Mouse (Mus musculus): Measurements from ENCODE around the gene Ret. TPM values are rescaled to one million over a fixed set of nuclear protein-coding genes. Genes with fewer than 3 reads are reported as not detected.

Ret gene
- polyA plus RNA-seq, 1 experiment from 2014 or later = 13.1 TPM

DNA sequence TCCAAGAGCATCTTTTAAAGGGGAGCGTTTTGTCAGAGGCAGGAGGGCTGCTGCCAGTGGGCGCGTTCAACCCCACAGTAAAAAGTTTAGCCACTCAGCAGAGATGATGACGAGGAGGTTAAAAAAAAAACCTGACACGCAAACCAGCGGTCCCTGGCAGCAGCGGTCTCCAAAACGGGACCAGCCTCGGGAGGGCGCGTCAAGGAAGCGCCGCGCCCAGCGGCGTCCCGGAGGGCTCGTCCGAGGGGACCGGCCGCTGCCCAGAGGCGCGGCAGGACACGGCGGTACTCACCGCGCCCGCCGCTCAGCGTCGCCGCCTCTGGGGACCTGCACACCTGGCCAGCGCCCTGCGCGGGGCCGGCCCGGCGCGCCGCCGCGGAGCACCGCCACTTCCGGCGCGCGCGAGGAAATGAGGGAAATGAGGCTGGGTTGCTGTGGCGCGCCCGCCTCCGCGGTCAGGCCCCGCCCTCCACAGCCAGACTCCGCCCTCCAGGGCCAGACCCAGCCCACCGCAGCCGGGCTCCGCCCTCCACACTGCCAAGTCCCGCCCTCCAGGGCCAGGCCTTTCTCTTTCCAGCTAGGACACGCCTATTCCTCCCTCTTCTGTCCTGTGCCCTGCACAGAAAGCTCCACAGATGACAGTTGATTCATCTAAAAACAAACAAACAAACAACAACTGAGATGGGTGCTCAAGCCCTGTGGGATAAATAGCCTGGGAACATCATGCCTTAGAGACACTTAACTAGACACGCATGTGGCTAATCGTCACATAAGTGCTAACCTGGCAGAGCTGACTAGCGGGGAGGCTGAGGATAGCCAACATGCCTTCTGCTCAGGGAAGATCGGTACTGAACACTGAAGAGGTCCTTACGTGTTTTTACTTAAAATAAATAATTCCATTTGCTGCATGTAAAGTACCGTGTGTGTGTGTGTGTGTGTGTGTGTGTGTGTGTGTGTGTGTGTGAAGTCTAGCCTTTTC lies 58.5 kb downstream of the Ret start, which contains the start of gene Csgalnact2:
TSS of gene Csgalnact2 (minus strand) at position 410 of the 979 bp plus-strand sequence.
- WGBS = 5% methylated on average over 65 of the region's 66 CpGs
- Histone ChIP-seq H3K9me3 (replicated peaks; ENCODE audit: control insufficient read depth, low read length) (no peaks in the 10 kb centered on the region), H3K4me1 (ENCODE audit: control insufficient read depth, insufficient read depth, low read length) (0 out of 2 replicates have a peak, but pooled peaks cover 3% of the 10 kb centered on the region), H3K27me3 (ENCODE audit: control insufficient read depth, insufficient read depth, low read length) (no peaks in the 10 kb centered on the region), H3K9ac (ENCODE audit: low read length) (peak within 1 kb of the TSS; percentile 85), H3K27ac (ENCODE audit: low read length) (peak within 1 kb of the TSS; percentile 71), H3K36me3 (ENCODE audit: control insufficient read depth, insufficient read depth, low read length) (no peaks in the 10 kb centered on the region), H3K4me3 (replicated peaks; ENCODE audit: low read length) (peak within 1 kb of the TSS; percentile 76), H3K4me2 (ENCODE audit: low read depth, low read length) (peak within 1 kb of the TSS; percentile 72)
- peak; percentile 99 for ATAC-seq (ENCODE audit: insufficient read depth, low FRiP score)

GRCm38 (mm10) chr6:118137148-118137547 lies 60.4 kb downstream of the Ret start:
- H3K36me3 ChIP-seq (ENCODE audit: control insufficient read depth, insufficient read depth, low read length) = no peaks in the 10 kb centered on the region
- H3K4me2 ChIP-seq (ENCODE audit: low read depth, low read length) = no peak overlapping the region
- no peak overlapping the region for H3K4me3 ChIP-seq (replicated peaks; ENCODE audit: low read length)
- ATAC-seq (ENCODE audit: insufficient read depth, low FRiP score) = no peak
- H3K9ac ChIP-seq (ENCODE audit: low read length) = no peak overlapping the region
- WGBS = 72% methylated on average over 2 of the region's 2 CpGs
- H3K27ac ChIP-seq (ENCODE audit: low read length) = no peak overlapping the region
- 0 out of 2 replicates have a peak, but pooled peaks cover 3% of the 10 kb centered on the region for H3K4me1 ChIP-seq (ENCODE audit: control insufficient read depth, insufficient read depth, low read length)
- no peaks in the 10 kb centered on the region for H3K9me3 ChIP-seq (replicated peaks; ENCODE audit: control insufficient read depth, low read length)
- H3K27me3 ChIP-seq (ENCODE audit: control insufficient read depth, insufficient read depth, low read length) = no peaks in the 10 kb centered on the region

- H3K4me1 ChIP-seq (ENCODE audit: control insufficient read depth, insufficient read depth, low read length) = 0 out of 2 replicates have a peak, but pooled peaks cover 3% of the 10 kb centered on the region
- H3K27me3 ChIP-seq (ENCODE audit: control insufficient read depth, insufficient read depth, low read length) = no peaks in the 10 kb centered on the region
- no peak for ATAC-seq (ENCODE audit: insufficient read depth, low FRiP score)
- no peaks in the 10 kb centered on the region for H3K36me3 ChIP-seq (ENCODE audit: control insufficient read depth, insufficient read depth, low read length)
- no peaks in the 10 kb centered on the region for H3K9me3 ChIP-seq (replicated peaks; ENCODE audit: control insufficient read depth, low read length)
- no peak overlapping the region for H3K4me2 ChIP-seq (ENCODE audit: low read depth, low read length)
- no peak overlapping the region for H3K27ac ChIP-seq (ENCODE audit: low read length)
- no peak overlapping the region for H3K9ac ChIP-seq (ENCODE audit: low read length)
- WGBS = 73% methylated on average over 1 of the region's 1 CpGs
- no peak overlapping the region for H3K4me3 ChIP-seq (replicated peaks; ENCODE audit: low read length)
Measured at GRCm38 (mm10) chr6:118134461-118134860, 63.1 kb downstream of the Ret start.

DNA sequence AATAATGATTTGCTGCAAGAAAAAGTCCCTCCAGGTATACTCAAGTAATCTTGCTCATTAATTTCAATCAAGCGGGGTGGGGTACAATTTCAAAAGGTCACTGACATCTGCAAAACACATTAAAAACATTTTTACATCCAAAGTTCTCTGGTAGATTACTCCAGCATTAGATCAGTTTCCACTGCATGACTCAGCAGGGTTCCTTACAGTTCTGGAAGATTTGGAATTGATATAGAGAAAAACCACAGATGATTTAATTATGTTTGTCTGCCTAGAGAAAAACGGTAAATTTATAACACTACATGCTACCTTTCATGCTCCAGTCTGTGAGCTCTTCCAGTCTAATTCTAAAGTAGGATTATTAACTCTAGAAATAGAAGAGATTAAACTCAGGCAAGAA lies 67.5 kb downstream of the Ret start:
- H3K4me2 ChIP-seq (ENCODE audit: low read depth, low read length) = no peak overlapping the region
- H3K4me1 ChIP-seq (ENCODE audit: control insufficient read depth, insufficient read depth, low read length) = no peaks in the 10 kb centered on the region
- H3K9me3 ChIP-seq (replicated peaks; ENCODE audit: control insufficient read depth, low read length) = no peaks in the 10 kb centered on the region
- H3K9ac ChIP-seq (ENCODE audit: low read length) = no peak overlapping the region
- no peaks in the 10 kb centered on the region for H3K27me3 ChIP-seq (ENCODE audit: control insufficient read depth, insufficient read depth, low read length)
- ATAC-seq (ENCODE audit: insufficient read depth, low FRiP score) = no peak
- no peak overlapping the region for H3K4me3 ChIP-seq (replicated peaks; ENCODE audit: low read length)
- WGBS = 70% methylated on average over 2 of the region's 2 CpGs
- H3K36me3 ChIP-seq (ENCODE audit: control insufficient read depth, insufficient read depth, low read length) = peaks cover 2% of the 10 kb centered on the region; the same call in 1 of the 2 replicates
- no peak overlapping the region for H3K27ac ChIP-seq (ENCODE audit: low read length)

DNA sequence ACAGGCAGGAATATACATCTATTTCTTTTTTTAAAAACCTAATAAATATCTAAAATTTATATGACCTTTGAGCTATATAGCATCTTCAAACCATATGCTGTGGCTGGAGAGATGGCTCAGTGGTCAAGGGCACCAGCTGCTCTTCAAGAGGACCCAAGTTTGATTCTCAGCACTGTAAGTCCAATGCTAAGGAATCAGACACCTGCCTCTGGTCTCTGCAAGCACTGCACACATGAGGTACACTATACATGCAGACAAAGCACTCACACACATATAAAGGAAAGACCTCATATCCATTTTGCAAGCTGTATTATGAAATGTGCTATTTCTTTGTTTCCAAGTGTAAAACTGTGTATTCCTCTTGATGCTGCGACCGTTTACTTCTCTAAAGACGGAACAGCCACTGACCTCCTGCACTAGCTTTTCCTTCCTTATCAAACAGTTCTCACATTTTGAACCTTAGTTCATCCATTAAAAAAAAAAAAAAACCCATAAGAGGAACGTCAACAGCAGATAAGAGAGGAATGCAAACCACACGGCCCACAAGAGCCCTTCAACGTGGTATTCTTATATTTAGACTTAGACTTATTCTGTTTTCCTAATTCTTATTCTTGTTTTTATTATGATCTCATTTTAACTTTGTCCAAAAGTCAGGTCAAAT lies 69.6 kb downstream of the Ret start:
- H3K9me3 ChIP-seq (replicated peaks; ENCODE audit: control insufficient read depth, low read length) = no peaks in the 10 kb centered on the region
- peaks cover 5% of the 10 kb centered on the region; the same call in 1 of the 2 replicates for H3K36me3 ChIP-seq (ENCODE audit: control insufficient read depth, insufficient read depth, low read length)
- no peak overlapping the region for H3K4me2 ChIP-seq (ENCODE audit: low read depth, low read length)
- no peak overlapping the region for H3K4me3 ChIP-seq (replicated peaks; ENCODE audit: low read length)
- H3K4me1 ChIP-seq (ENCODE audit: control insufficient read depth, insufficient read depth, low read length) = no peaks in the 10 kb centered on the region
- no peak overlapping the region for H3K27ac ChIP-seq (ENCODE audit: low read length)
- H3K27me3 ChIP-seq (ENCODE audit: control insufficient read depth, insufficient read depth, low read length) = no peaks in the 10 kb centered on the region
- no peak overlapping the region for H3K9ac ChIP-seq (ENCODE audit: low read length)
- 40% methylated on average over 6 of the region's 6 CpGs for WGBS
- ATAC-seq (ENCODE audit: insufficient read depth, low FRiP score) = no peak

DNA sequence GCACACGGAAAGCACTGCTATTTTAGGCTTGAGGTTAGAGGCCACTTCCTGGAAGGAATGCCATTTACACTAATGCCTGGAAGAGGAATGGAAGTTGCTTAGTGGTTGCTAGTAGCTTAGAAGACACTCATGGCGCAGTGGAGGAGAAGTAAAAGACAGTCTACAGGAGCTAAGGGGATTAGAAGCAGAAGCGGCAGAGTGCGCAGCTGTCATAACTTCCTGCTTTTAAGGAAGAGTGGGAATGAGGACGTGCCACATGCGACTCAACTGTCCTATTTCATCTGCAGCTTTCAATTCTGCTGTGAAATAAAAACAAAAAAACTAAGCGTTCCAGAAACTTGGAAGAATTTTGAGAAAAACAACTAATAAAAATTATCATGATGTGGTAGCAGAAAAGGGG lies 70.3 kb downstream of the Ret start:
- no peak for ATAC-seq (ENCODE audit: insufficient read depth, low FRiP score)
- no peak overlapping the region for H3K27ac ChIP-seq (ENCODE audit: low read length)
- 72% methylated on average over 7 of the region's 7 CpGs for WGBS

GRCm38 (mm10) chr6:118126577-118126976 lies 70.9 kb downstream of the Ret start:
- Histone ChIP-seq H3K4me3 (replicated peaks; ENCODE audit: low read length) (no peak overlapping the region), H3K27ac (ENCODE audit: low read length) (no peak overlapping the region), H3K4me2 (ENCODE audit: low read depth, low read length) (no peak overlapping the region), H3K4me1 (ENCODE audit: control insufficient read depth, insufficient read depth, low read length) (no peaks in the 10 kb centered on the region), H3K36me3 (ENCODE audit: control insufficient read depth, insufficient read depth, low read length) (peaks cover 5% of the 10 kb centered on the region; the same call in 1 of the 2 replicates), H3K27me3 (ENCODE audit: control insufficient read depth, insufficient read depth, low read length) (no peaks in the 10 kb centered on the region), H3K9ac (ENCODE audit: low read length) (no peak overlapping the region), H3K9me3 (replicated peaks; ENCODE audit: control insufficient read depth, low read length) (no peaks in the 10 kb centered on the region)
- no peak for ATAC-seq (ENCODE audit: insufficient read depth, low FRiP score)

More for the DNA sequence above, 70.3 kb downstream of the Ret start:
- H3K36me3 ChIP-seq (ENCODE audit: control insufficient read depth, insufficient read depth, low read length) = peaks cover 5% of the 10 kb centered on the region; the same call in 1 of the 2 replicates
- no peaks in the 10 kb centered on the region for H3K4me1 ChIP-seq (ENCODE audit: control insufficient read depth, insufficient read depth, low read length)
- no peaks in the 10 kb centered on the region for H3K9me3 ChIP-seq (replicated peaks; ENCODE audit: control insufficient read depth, low read length)
- H3K4me2 ChIP-seq (ENCODE audit: low read depth, low read length) = no peak overlapping the region
- H3K27me3 ChIP-seq (ENCODE audit: control insufficient read depth, insufficient read depth, low read length) = no peaks in the 10 kb centered on the region
- no peak overlapping the region for H3K4me3 ChIP-seq (replicated peaks; ENCODE audit: low read length)
- no peak overlapping the region for H3K9ac ChIP-seq (ENCODE audit: low read length)

GRCm38 (mm10) chr6:118122767-118123166 lies 74.8 kb downstream of the Ret start:
- H3K4me3 ChIP-seq (replicated peaks; ENCODE audit: low read length) = no peak overlapping the region
- peaks cover 5% of the 10 kb centered on the region; the same call in 1 of the 2 replicates for H3K36me3 ChIP-seq (ENCODE audit: control insufficient read depth, insufficient read depth, low read length)
- no peak overlapping the region for H3K9ac ChIP-seq (ENCODE audit: low read length)
- ATAC-seq (ENCODE audit: insufficient read depth, low FRiP score) = no peak
- H3K27ac ChIP-seq (ENCODE audit: low read length) = no peak overlapping the region
- WGBS = 88% methylated on average over 1 of the region's 1 CpGs
- H3K4me2 ChIP-seq (ENCODE audit: low read depth, low read length) = no peak overlapping the region
- no peaks in the 10 kb centered on the region for H3K27me3 ChIP-seq (ENCODE audit: control insufficient read depth, insufficient read depth, low read length)
- no peaks in the 10 kb centered on the region for H3K4me1 ChIP-seq (ENCODE audit: control insufficient read depth, insufficient read depth, low read length)
- no peaks in the 10 kb centered on the region for H3K9me3 ChIP-seq (replicated peaks; ENCODE audit: control insufficient read depth, low read length)

DNA sequence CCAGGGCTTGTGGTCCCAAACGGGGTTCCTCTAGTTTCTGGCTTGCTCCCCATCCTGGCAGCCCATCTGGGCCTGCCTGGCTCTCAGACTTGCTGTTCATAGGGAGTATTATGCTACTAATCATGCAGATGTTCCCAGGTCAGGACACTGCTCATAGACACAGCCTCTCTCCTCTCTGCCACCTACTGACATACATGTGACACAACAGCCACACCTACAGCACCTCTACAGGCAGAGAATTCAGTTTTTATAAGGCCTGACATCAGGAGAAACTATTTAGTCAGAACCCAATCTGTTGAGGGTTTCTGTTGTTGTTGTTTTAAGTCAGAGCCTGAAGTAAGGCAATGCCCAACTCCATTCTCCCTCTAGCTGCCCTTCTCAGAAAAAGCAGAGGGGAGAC lies 85.7 kb downstream of the Ret start:
- H3K9ac ChIP-seq (ENCODE audit: low read length) = no peak overlapping the region
- H3K27ac ChIP-seq (ENCODE audit: low read length) = no peak overlapping the region
- no peak overlapping the region for H3K4me2 ChIP-seq (ENCODE audit: low read depth, low read length)
- no peaks in the 10 kb centered on the region for H3K36me3 ChIP-seq (ENCODE audit: control insufficient read depth, insufficient read depth, low read length)
- no peaks in the 10 kb centered on the region for H3K4me1 ChIP-seq (ENCODE audit: control insufficient read depth, insufficient read depth, low read length)
- H3K9me3 ChIP-seq (replicated peaks; ENCODE audit: control insufficient read depth, low read length) = no peaks in the 10 kb centered on the region
- WGBS = 75% methylated on average over 1 of the region's 1 CpGs
- H3K27me3 ChIP-seq (ENCODE audit: control insufficient read depth, insufficient read depth, low read length) = no peaks in the 10 kb centered on the region
- no peak for ATAC-seq (ENCODE audit: insufficient read depth, low FRiP score)
- no peak overlapping the region for H3K4me3 ChIP-seq (replicated peaks; ENCODE audit: low read length)
